Mouse (Mus musculus): ENCODE measurements around the gene Mef2a. TPM values are rescaled to one million over a fixed set of nuclear protein-coding genes. Genes with fewer than 3 reads are reported as not detected.

Mef2a gene
- polyA plus RNA-seq (2014; fragmentation: Nextera tagmentation; extraction: Ambion mirVana): 24.1 and 28.9 TPM in 2 replicates

- H3K9ac ChIP-seq (ENCODE audit: low read length): peak within 1 kb of the TSS; percentile 97
- H3K4me1 ChIP-seq (ENCODE audit: control insufficient read depth, insufficient read depth, low read length): peaks cover 7% of the 10 kb centered on the region; the same call in 1 of the 2 replicates
- DNase-seq (ENCODE audit: low spot score, missing footprints): peak; percentile 99
- no peaks in the 10 kb centered on the region for H3K36me3 ChIP-seq (ENCODE audit: control insufficient read depth, insufficient read depth, low read length)
- peak within 1 kb of the TSS; percentile 96 for H3K27ac ChIP-seq (ENCODE audit: low read depth, low read length)
- H3K27me3 ChIP-seq (ENCODE audit: control insufficient read depth, insufficient read depth, low read length): no peaks in the 10 kb centered on the region
- H3K4me3 ChIP-seq (ENCODE audit: low read depth, low read length): peak within 1 kb of the TSS; percentile 95
- under 1% methylated on average over 81 of the region's 89 CpGs for WGBS
- peak within 1 kb of the TSS; percentile 66 for H3K4me2 ChIP-seq
- peak; percentile 94 for ATAC-seq (ENCODE audit: low FRiP score)
- no peaks in the 10 kb centered on the region for H3K9me3 ChIP-seq (ENCODE audit: control insufficient read depth, low read length)
These were observed at the start of gene Mef2a for GRCm38 (mm10) chr7:67372729-67373583. Gene Mef2a (minus strand): TSS chr7:67372858.

DNA sequence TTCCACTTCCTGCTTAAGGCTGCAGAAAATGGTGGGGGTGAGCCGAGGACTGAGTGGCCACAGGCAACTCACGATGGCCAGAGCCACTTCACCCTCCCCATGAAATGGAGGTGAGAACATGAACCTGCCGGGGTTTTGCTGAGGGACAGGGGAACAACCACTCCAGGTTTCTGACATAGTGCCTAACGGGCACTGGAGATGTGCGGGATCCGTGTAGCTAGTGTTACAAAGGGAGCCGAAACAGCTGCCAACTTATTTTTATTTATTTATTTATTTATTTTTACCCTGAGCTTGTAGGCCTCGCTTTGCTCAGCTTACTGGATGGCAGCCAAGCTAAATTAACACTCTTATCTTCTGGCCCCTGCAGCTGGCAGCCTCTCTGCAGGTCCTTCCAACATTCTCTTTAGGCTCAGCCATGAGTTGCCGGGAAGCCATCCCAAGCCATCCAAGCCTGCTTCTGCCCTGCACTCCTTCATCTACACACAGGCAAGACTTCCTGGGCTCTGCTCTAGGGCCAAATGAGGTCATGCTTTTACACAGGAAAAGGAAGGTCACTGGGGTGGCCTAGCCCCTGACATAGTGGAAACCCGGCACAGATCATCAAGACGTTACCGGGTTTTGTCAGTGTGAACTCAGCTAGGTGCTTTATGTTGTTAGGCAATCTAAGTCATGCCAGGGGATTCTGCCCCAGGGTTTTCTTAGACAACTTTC is 49.0 kb upstream of the Mef2a start:
- DNase-seq (ENCODE audit: low spot score, missing footprints): peak; percentile 83

DNA sequence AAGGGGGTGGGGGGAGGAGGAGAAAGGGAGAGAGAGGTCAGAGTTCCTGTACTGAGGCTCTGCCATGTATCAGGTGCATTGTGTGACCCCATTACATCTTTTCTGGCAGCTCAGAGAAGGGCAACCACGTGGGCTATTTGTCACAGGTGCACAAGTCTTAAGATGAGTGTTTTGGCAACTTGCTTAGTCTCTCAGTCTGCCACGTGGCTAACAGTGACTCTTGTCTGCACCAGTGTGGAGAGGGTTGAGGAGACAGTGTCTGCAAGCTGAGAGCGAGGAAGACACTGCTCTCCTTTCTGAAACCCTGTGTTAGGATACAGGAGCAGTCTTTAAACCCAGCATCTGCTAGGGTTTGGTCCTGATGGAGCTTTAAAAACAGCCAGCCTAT is 48.4 kb upstream of the Mef2a start:
- no peaks in the 10 kb centered on the region for H3K9me3 ChIP-seq (ENCODE audit: control insufficient read depth, low read length)
- no peak overlapping the region for H3K27ac ChIP-seq (ENCODE audit: low read depth, low read length)
- H3K9ac ChIP-seq (ENCODE audit: low read length): no peak overlapping the region
- WGBS: 62% methylated on average over 3 of the region's 3 CpGs
- no peaks in the 10 kb centered on the region for H3K27me3 ChIP-seq (ENCODE audit: control insufficient read depth, insufficient read depth, low read length)
- H3K4me2 ChIP-seq: no peak overlapping the region
- peak; percentile 51 for DNase-seq (ENCODE audit: low spot score, missing footprints)
- ATAC-seq (ENCODE audit: low FRiP score): no peak
- H3K4me3 ChIP-seq (ENCODE audit: low read depth, low read length): no peak overlapping the region
- H3K4me1 ChIP-seq (ENCODE audit: control insufficient read depth, insufficient read depth, low read length): no peaks in the 10 kb centered on the region
- no peaks in the 10 kb centered on the region for H3K36me3 ChIP-seq (ENCODE audit: control insufficient read depth, insufficient read depth, low read length)

More for the DNA sequence above, 49.0 kb upstream of the Mef2a start:
- Histone ChIP-seq H3K27me3 (ENCODE audit: control insufficient read depth, insufficient read depth, low read length) (no peaks in the 10 kb centered on the region), H3K4me1 (ENCODE audit: control insufficient read depth, insufficient read depth, low read length) (no peaks in the 10 kb centered on the region), H3K27ac (ENCODE audit: low read depth, low read length) (no peak overlapping the region), H3K36me3 (ENCODE audit: control insufficient read depth, insufficient read depth, low read length) (no peaks in the 10 kb centered on the region), H3K9ac (ENCODE audit: low read length) (no peak overlapping the region), H3K4me2 (no peak overlapping the region), H3K4me3 (ENCODE audit: low read depth, low read length) (no peak overlapping the region), H3K9me3 (ENCODE audit: control insufficient read depth, low read length) (no peaks in the 10 kb centered on the region)
- 81% methylated on average over 12 of the region's 12 CpGs for WGBS
- no peak for ATAC-seq (ENCODE audit: low FRiP score)

DNA sequence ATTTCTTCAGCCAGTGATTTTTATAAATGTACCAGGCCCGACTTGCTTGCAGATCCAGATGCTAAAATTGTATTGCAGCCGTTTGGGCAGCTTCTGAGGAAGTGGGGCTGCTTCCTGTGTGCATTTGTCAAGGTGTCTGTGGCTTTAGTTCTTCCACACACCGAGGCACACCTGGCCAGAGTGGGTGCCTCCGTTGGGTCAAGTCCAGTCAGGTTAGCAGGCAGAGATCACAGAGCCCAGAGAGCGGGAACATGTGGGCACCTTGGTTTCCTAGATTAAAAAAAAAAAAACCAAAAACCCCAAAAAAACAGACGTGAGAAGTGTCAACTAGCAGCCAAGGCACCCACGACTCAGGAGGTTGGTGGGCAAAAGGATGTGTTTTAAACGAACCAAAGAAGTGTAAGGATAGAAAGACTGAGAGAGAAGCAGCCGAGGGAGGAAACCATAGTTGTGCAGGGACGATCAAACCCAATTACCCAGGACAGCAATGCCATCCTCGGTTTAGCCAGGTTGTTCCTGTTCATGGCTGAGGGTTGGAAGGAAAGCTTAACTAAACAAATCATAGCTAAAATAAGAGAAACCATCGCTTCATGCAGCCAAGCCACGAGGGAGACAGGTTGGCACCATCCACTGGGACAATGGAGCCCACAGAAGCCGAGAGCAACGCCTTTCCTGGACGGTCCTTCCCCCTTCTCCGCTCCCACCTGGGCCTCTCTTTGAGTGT is 47.1 kb upstream of the Mef2a start:
- no peak overlapping the region for H3K27ac ChIP-seq (ENCODE audit: low read depth, low read length)
- no peaks in the 10 kb centered on the region for H3K4me1 ChIP-seq (ENCODE audit: control insufficient read depth, insufficient read depth, low read length)
- H3K9ac ChIP-seq (ENCODE audit: low read length): no peak overlapping the region
- H3K36me3 ChIP-seq (ENCODE audit: control insufficient read depth, insufficient read depth, low read length): no peaks in the 10 kb centered on the region
- 87% methylated on average over 17 of the region's 17 CpGs for WGBS
- H3K4me3 ChIP-seq (ENCODE audit: low read depth, low read length): no peak overlapping the region
- no peaks in the 10 kb centered on the region for H3K27me3 ChIP-seq (ENCODE audit: control insufficient read depth, insufficient read depth, low read length)
- H3K9me3 ChIP-seq (ENCODE audit: control insufficient read depth, low read length): no peaks in the 10 kb centered on the region
- DNase-seq (ENCODE audit: low spot score, missing footprints) (peak; percentile 35), ATAC-seq (ENCODE audit: low FRiP score) (no peak)
- H3K4me2 ChIP-seq: no peak overlapping the region

DNA sequence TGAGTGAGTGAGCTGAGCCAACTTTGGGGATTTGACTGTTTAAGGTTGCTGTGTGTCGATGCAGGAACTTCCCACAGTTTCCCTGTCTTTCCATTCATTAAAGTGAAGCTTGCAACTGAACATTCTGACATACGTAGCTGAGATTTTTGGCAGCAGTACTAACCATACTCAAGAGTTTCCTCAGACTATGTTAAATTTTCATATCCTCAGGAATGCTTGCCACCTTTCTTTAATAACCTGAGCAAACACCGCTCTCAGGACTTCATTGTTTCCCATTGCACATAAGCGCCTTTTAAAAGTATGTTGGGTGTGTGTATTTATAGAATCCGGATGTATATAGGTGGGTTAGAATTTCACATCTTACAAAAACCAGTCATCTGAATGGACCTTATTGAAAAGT is 45.5 kb upstream of the Mef2a start:
- Histone ChIP-seq H3K27ac (ENCODE audit: low read depth, low read length) (no peak overlapping the region), H3K36me3 (ENCODE audit: control insufficient read depth, insufficient read depth, low read length) (no peaks in the 10 kb centered on the region), H3K9me3 (ENCODE audit: control insufficient read depth, low read length) (no peaks in the 10 kb centered on the region), H3K4me2 (no peak overlapping the region), H3K9ac (ENCODE audit: low read length) (no peak overlapping the region), H3K4me1 (ENCODE audit: control insufficient read depth, insufficient read depth, low read length) (no peaks in the 10 kb centered on the region), H3K4me3 (ENCODE audit: low read depth, low read length) (no peak overlapping the region), H3K27me3 (ENCODE audit: control insufficient read depth, insufficient read depth, low read length) (no peaks in the 10 kb centered on the region)
- WGBS: 93% methylated on average over 5 of the region's 5 CpGs
- DNase-seq (ENCODE audit: low spot score, missing footprints): peak; percentile 49
- no peak for ATAC-seq (ENCODE audit: low FRiP score)

DNA sequence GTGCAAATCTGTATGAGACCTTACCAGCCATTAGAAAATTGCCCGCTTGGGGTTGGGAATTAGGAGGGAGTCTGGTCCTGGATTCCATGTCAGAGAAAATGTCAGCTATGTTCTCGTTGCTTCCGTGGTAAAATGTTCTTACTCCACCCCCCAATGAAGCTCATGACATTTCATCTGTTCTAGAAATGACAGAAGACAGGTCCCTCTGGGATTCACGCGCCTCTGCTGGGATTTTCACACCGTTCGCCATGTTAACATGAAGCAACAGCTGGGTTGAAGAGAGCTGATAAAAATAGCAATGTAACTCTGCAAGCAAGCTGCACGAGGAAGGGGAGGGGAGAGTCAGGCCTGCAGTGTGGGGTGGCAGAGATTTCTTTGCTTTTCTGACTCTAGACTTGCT is 42.1 kb upstream of the Mef2a start:
- no peak overlapping the region for H3K4me3 ChIP-seq (ENCODE audit: low read depth, low read length)
- DNase-seq (ENCODE audit: low spot score, missing footprints) (peak; percentile 59), ATAC-seq (ENCODE audit: low FRiP score) (no peak)
- H3K36me3 ChIP-seq (ENCODE audit: control insufficient read depth, insufficient read depth, low read length): no peaks in the 10 kb centered on the region
- no peaks in the 10 kb centered on the region for H3K9me3 ChIP-seq (ENCODE audit: control insufficient read depth, low read length)
- no peak overlapping the region for H3K27ac ChIP-seq (ENCODE audit: low read depth, low read length)
- H3K4me2 ChIP-seq: no peak overlapping the region
- WGBS: 87% methylated on average over 8 of the region's 8 CpGs
- no peak overlapping the region for H3K9ac ChIP-seq (ENCODE audit: low read length)
- no peaks in the 10 kb centered on the region for H3K27me3 ChIP-seq (ENCODE audit: control insufficient read depth, insufficient read depth, low read length)
- H3K4me1 ChIP-seq (ENCODE audit: control insufficient read depth, insufficient read depth, low read length): no peaks in the 10 kb centered on the region

GRCm38 (mm10) chr7:67412686-67413085 is 40.0 kb upstream of the Mef2a start:
- no peaks in the 10 kb centered on the region for H3K9me3 ChIP-seq (ENCODE audit: control insufficient read depth, low read length)
- no peak for DNase-seq (ENCODE audit: low spot score, missing footprints)
- 87% methylated on average over 10 of the region's 10 CpGs for WGBS
- no peak overlapping the region for H3K4me3 ChIP-seq (ENCODE audit: low read depth, low read length)
- no peaks in the 10 kb centered on the region for H3K27me3 ChIP-seq (ENCODE audit: control insufficient read depth, insufficient read depth, low read length)
- no peak overlapping the region for H3K4me2 ChIP-seq
- ATAC-seq (ENCODE audit: low FRiP score): no peak
- H3K9ac ChIP-seq (ENCODE audit: low read length): no peak overlapping the region
- H3K36me3 ChIP-seq (ENCODE audit: control insufficient read depth, insufficient read depth, low read length): no peaks in the 10 kb centered on the region
- H3K27ac ChIP-seq (ENCODE audit: low read depth, low read length): no peak overlapping the region
- H3K4me1 ChIP-seq (ENCODE audit: control insufficient read depth, insufficient read depth, low read length): no peaks in the 10 kb centered on the region

GRCm38 (mm10) chr7:67407019-67407418 is 34.4 kb upstream of the Mef2a start:
- Histone ChIP-seq H3K27ac (ENCODE audit: low read depth, low read length) (no peak overlapping the region), H3K4me1 (ENCODE audit: control insufficient read depth, insufficient read depth, low read length) (no peaks in the 10 kb centered on the region), H3K27me3 (ENCODE audit: control insufficient read depth, insufficient read depth, low read length) (no peaks in the 10 kb centered on the region), H3K9ac (ENCODE audit: low read length) (no peak overlapping the region), H3K4me2 (no peak overlapping the region), H3K9me3 (ENCODE audit: control insufficient read depth, low read length) (no peaks in the 10 kb centered on the region), H3K36me3 (ENCODE audit: control insufficient read depth, insufficient read depth, low read length) (no peaks in the 10 kb centered on the region), H3K4me3 (ENCODE audit: low read depth, low read length) (no peak overlapping the region)
- 82% methylated on average over 2 of the region's 2 CpGs for WGBS
- ATAC-seq (ENCODE audit: low FRiP score): no peak
- DNase-seq (ENCODE audit: low spot score, missing footprints): no peak
